Mouse (Mus musculus) heart, postnatal 0 days (tissue): ENCODE results near the gene Prkn.

Experiments used
- CTCF ChIP-seq: IDR thresholded peaks from 2 replicates; pipeline ENCODE4 v1.5.1; 2016; ENCODE audit warnings: antibody characterized with exemption, control low read depth, low read depth
- EP300 ChIP-seq: IDR thresholded peaks from 2 replicates; pipeline ENCODE4 v1.6.1; 2016; ENCODE audit warnings: antibody characterized with exemption, low read depth

DNA sequence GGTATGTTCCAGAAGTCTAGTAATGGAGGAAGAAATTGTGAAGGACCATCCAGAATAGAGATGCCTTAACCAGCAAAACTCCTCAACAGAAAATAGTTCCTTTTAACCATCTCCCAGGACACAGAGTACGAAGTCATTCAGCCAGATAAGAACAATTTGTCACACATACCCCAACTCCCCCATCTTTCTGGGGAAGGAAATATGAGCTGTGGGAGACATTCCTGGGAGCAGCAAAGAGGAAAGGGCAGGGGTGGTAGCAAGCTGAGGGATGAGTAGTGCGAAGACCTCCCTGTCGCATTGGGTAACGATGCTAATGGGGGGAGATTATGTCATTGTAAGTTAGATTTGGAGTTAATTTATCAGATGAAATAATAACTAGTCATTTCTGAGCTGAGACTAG lies 348.3 kb downstream of the Prkn start:
- no peak for TF ChIP-seq CTCF
- no peak for TF ChIP-seq EP300
